Mouse (Mus musculus) right cerebral cortex, postnatal 4 days (tissue): ENCODE data around the gene Mcm9.
"Not testable (repeated sequence)": the region's sequence is repeated elsewhere in the genome, so short reads cannot be mapped to it uniquely, and the experiment has no call there.

Source experiments
- DNase-seq: peaks from one replicate; pipeline ENCODE4 v3.0.0-alpha.2; 2022

The Mcm9 gene

GRCm38 (mm10) chr10:53630339-53630738 lies at the start of gene Mcm9:
Gene Mcm9, minus strand, starts transcription at chr10:53630439.
- DNase-seq, result not testable (repeated sequence)

- DNase-seq, result no peak
Measured at GRCm38 (mm10) chr10:53661788-53662187, 31.5 kb upstream of the Mcm9 start.

GRCm38 (mm10) chr10:53654239-53654638 lies 24.0 kb upstream of the Mcm9 start:
- DNase-seq, result not testable (repeated sequence)

- DNase-seq, result no peak
Measured at GRCm38 (mm10) chr10:53650683-53651082, 20.4 kb upstream of the Mcm9 start.

GRCm38 (mm10) chr10:53641507-53641906 lies 11.3 kb upstream of the Mcm9 start:
- DNase-seq, result peak; percentile 18

GRCm38 (mm10) chr10:53635246-53635971 lies 5.2 kb upstream of the Mcm9 start:
- no peak for DNase-seq

- no peak for DNase-seq
Measured at GRCm38 (mm10) chr10:53634160-53634559, 3.9 kb upstream of the Mcm9 start.

GRCm38 (mm10) chr10:53629918-53630250 lies 355 bp downstream of the Mcm9 start:
- DNase-seq, result peak; percentile 92

GRCm38 (mm10) chr10:53629247-53629917 lies 857 bp downstream of the Mcm9 start:
- DNase-seq, result peak; percentile 87

- no peak for DNase-seq
Measured at GRCm38 (mm10) chr10:53615850-53616616, 14.2 kb downstream of the Mcm9 start.

- no peak for DNase-seq
Measured at GRCm38 (mm10) chr10:53613955-53614354, 16.3 kb downstream of the Mcm9 start.

- no peak for DNase-seq
Measured at GRCm38 (mm10) chr10:53612172-53612571, 18.1 kb downstream of the Mcm9 start.

- DNase-seq, result no peak
Measured at GRCm38 (mm10) chr10:53608274-53608673, 22.0 kb downstream of the Mcm9 start.

- DNase-seq, result no peak
Measured at GRCm38 (mm10) chr10:53605328-53605727, 24.9 kb downstream of the Mcm9 start.

GRCm38 (mm10) chr10:53598821-53599220 lies 31.4 kb downstream of the Mcm9 start:
- no peak for DNase-seq

GRCm38 (mm10) chr10:53597121-53597881 lies 32.9 kb downstream of the Mcm9 start:
- peak; percentile 57 for DNase-seq

- DNase-seq, result peak; percentile 93
Measured at GRCm38 (mm10) chr10:53596677-53597120, 33.5 kb downstream of the Mcm9 start, which contains the start of gene Asf1a. Gene Asf1a, plus strand, starts transcription at chr10:53596757.

- no peak for DNase-seq
Measured at GRCm38 (mm10) chr10:53595744-53596676, 34.2 kb downstream of the Mcm9 start.

- no peak for DNase-seq
Measured at GRCm38 (mm10) chr10:53585777-53586176, 44.5 kb downstream of the Mcm9 start.

GRCm38 (mm10) chr10:53581087-53581486 lies 49.2 kb downstream of the Mcm9 start:
- no peak for DNase-seq

- DNase-seq, result peak; percentile 66
Measured at GRCm38 (mm10) chr10:53580621-53581081, 49.6 kb downstream of the Mcm9 start.
